Mouse (Mus musculus) kidney, adult 9 months (tissue): ENCODE data around the gene Aknad1.

ENCODE experiments used
- DNase-seq: peaks from one replicate; pipeline ENCODE4 v3.0.0; 2022

The Aknad1 gene

GRCm38 (mm10) chr3:108739045-108739708 is at the start of gene Aknad1:
TSS of gene Aknad1 (plus strand) at chr3:108739658.
- DNase-seq = no peak

- no peak for DNase-seq
Measured at GRCm38 (mm10) chr3:108689979-108690378, 49.5 kb upstream of the Aknad1 start.

GRCm38 (mm10) chr3:108694321-108694720 is 45.1 kb upstream of the Aknad1 start:
- DNase-seq = no peak

GRCm38 (mm10) chr3:108698662-108699061 is 40.8 kb upstream of the Aknad1 start:
- DNase-seq = no peak

GRCm38 (mm10) chr3:108699786-108700185 is 39.7 kb upstream of the Aknad1 start:
- DNase-seq = no peak

- peak; percentile 13 for DNase-seq
Measured at GRCm38 (mm10) chr3:108701256-108701655, 38.2 kb upstream of the Aknad1 start.

GRCm38 (mm10) chr3:108702789-108703188 is 36.7 kb upstream of the Aknad1 start:
- DNase-seq = no peak

GRCm38 (mm10) chr3:108711296-108711695 is 28.2 kb upstream of the Aknad1 start:
- no peak for DNase-seq

GRCm38 (mm10) chr3:108713065-108713675 is 26.3 kb upstream of the Aknad1 start:
- peak; percentile 15 for DNase-seq

GRCm38 (mm10) chr3:108714837-108715236 is 24.6 kb upstream of the Aknad1 start:
- peak; percentile 82 for DNase-seq

- no peak for DNase-seq
Measured at GRCm38 (mm10) chr3:108717896-108718502, 21.5 kb upstream of the Aknad1 start.

- DNase-seq = no peak
Measured at GRCm38 (mm10) chr3:108719357-108719756, 20.1 kb upstream of the Aknad1 start.

- DNase-seq = no peak
Measured at GRCm38 (mm10) chr3:108719761-108720160, 19.7 kb upstream of the Aknad1 start.

GRCm38 (mm10) chr3:108721076-108721991 is 18.1 kb upstream of the Aknad1 start:
- DNase-seq = peak; percentile 30

GRCm38 (mm10) chr3:108722036-108722872 is 17.2 kb upstream of the Aknad1 start, which contains the start of gene Gpsm2:
TSS of gene Gpsm2 (minus strand) at chr3:108722309.
- peak; percentile 95 for DNase-seq

- no peak for DNase-seq
Measured at GRCm38 (mm10) chr3:108726413-108726812, 13.0 kb upstream of the Aknad1 start.

GRCm38 (mm10) chr3:108727344-108727743 is 12.1 kb upstream of the Aknad1 start:
- DNase-seq = no peak

- DNase-seq = no peak
Measured at GRCm38 (mm10) chr3:108727776-108728175, 11.7 kb upstream of the Aknad1 start.

GRCm38 (mm10) chr3:108730316-108730715 is 9.1 kb upstream of the Aknad1 start:
- no peak for DNase-seq

GRCm38 (mm10) chr3:108737761-108738160 is 1.7 kb upstream of the Aknad1 start:
- no peak for DNase-seq

- DNase-seq = no peak
Measured at GRCm38 (mm10) chr3:108744060-108744459, 4.6 kb downstream of the Aknad1 start.

GRCm38 (mm10) chr3:108751061-108751460 is 11.6 kb downstream of the Aknad1 start:
- no peak for DNase-seq
